Mouse (Mus musculus): ENCODE measurements at regions not wholly inside any gene's neighbourhood (a gene's known extent, or its start where the extent isn't known, plus 50 kb on each side); places are given as distances from the start of the nearest gene placed in this dataset.
"Not testable (repeated sequence)": the region's sequence is repeated elsewhere in the genome, so short reads cannot be mapped to it uniquely, and the experiment has no call there.

DNA sequence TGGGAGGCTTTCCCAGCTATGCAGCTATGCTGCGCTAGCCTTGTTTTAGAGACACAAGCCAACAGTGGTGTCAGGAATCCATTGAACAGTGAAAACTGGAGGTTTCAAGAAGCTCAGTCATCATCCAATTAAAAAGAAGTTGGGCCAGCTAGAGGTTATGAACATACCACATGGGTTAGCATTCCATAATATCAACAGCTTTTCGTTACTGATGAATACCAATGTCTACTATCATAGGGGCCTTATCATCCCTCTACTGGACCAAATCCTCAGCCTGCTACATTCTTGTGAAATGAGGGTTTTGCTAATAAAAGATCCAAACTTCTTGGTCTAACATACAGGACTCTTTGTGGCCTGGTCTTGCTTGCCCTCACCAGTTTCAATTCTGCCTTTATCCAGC, 124.8 kb upstream of the Fam78b start:
- no peak for DNase-seq (ENCODE audit: low spot score)
- 95% methylated on average over 2 of the region's 2 CpGs for WGBS

GRCm38 (mm10) chr1:166883215-166883614, 118.0 kb upstream of the Fam78b start:
- H3K27me3 ChIP-seq (ENCODE audit: low read depth, poor library complexity, severe bottlenecking): no peaks in the 10 kb centered on the region
- H3K4me3 ChIP-seq: no peak overlapping the region
- no peaks in the 10 kb centered on the region for H3K36me3 ChIP-seq
- H3K4me1 ChIP-seq: no peaks in the 10 kb centered on the region
- H3K27ac ChIP-seq (replicated peaks): no peak overlapping the region
- no peak for DNase-seq (ENCODE audit: low spot score)
- 86% methylated on average over 3 of the region's 3 CpGs for WGBS
- H3K9me3 ChIP-seq (replicated peaks): no peaks in the 10 kb centered on the region

More for the DNA sequence above, 124.8 kb upstream of the Fam78b start:
- no peak overlapping the region for H3K27ac ChIP-seq (replicated peaks)
- no peak overlapping the region for H3K4me3 ChIP-seq
- H3K27me3 ChIP-seq (ENCODE audit: low read depth, poor library complexity, severe bottlenecking): no peaks in the 10 kb centered on the region
- no peaks in the 10 kb centered on the region for H3K9me3 ChIP-seq (replicated peaks)
- H3K4me1 ChIP-seq: no peaks in the 10 kb centered on the region
- H3K36me3 ChIP-seq: no peaks in the 10 kb centered on the region

- peaks cover 4% of the 10 kb centered on the region; the same call in 1 of the 2 replicates for H3K4me1 ChIP-seq
- WGBS: 92% methylated on average over 5 of the region's 5 CpGs
- no peaks in the 10 kb centered on the region for H3K36me3 ChIP-seq
Observed at GRCm38 (mm10) chr1:166895945-166896344, 105.3 kb upstream of the Fam78b start.

DNA sequence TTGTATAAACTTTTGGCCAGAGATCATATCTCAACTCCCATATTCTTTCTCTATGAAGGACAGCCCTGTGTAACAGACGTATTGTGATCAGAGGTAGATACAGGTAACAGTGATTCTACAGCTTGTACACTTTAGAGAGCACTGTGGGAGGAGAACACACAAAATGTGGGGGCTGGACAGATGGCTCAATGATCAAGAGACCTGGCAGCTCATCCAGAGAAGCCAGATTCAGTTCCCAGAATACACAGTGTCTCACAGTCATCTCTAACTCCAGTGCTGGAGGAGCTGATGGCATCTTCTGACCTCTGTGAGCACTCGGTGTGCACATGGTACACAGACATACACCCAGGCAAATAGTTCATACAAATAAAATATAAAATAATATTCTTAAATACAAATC, 102.5 kb upstream of the Fam78b start:
- DNase-seq (ENCODE audit: low spot score): no peak
- Histone ChIP-seq H3K27me3 (ENCODE audit: low read depth, poor library complexity, severe bottlenecking) (no peaks in the 10 kb centered on the region), H3K36me3 (no peaks in the 10 kb centered on the region), H3K4me1 (peaks cover 4% of the 10 kb centered on the region; the same call in 1 of the 2 replicates), H3K27ac (replicated peaks) (no peak overlapping the region), H3K9me3 (replicated peaks) (no peaks in the 10 kb centered on the region), H3K4me3 (no peak overlapping the region)
- WGBS: 88% methylated on average over 2 of the region's 2 CpGs

More at GRCm38 (mm10) chr1:166895945-166896344, 105.3 kb upstream of the Fam78b start:
- H3K4me3 ChIP-seq: no peak overlapping the region
- no peak for DNase-seq (ENCODE audit: low spot score)
- H3K9me3 ChIP-seq (replicated peaks): no peaks in the 10 kb centered on the region
- H3K27me3 ChIP-seq (ENCODE audit: low read depth, poor library complexity, severe bottlenecking): no peaks in the 10 kb centered on the region
- H3K27ac ChIP-seq (replicated peaks): no peak overlapping the region

- H3K27me3 ChIP-seq (ENCODE audit: low read depth, poor library complexity, severe bottlenecking): no peaks in the 10 kb centered on the region
- no peak overlapping the region for H3K4me3 ChIP-seq
- no peak for DNase-seq (ENCODE audit: low spot score)
- no peak overlapping the region for H3K27ac ChIP-seq (replicated peaks)
- H3K9me3 ChIP-seq (replicated peaks): no peaks in the 10 kb centered on the region
- H3K36me3 ChIP-seq: no peaks in the 10 kb centered on the region
- peaks cover 4% of the 10 kb centered on the region; the same call in 1 of the 2 replicates for H3K4me1 ChIP-seq
- 85% methylated on average over 6 of the region's 6 CpGs for WGBS
Observed at GRCm38 (mm10) chr1:166899238-166899637, 102.0 kb upstream of the Fam78b start.

GRCm38 (mm10) chr1:166900028-166900427, 101.2 kb upstream of the Fam78b start:
- H3K27me3 ChIP-seq (ENCODE audit: low read depth, poor library complexity, severe bottlenecking): no peaks in the 10 kb centered on the region
- no peaks in the 10 kb centered on the region for H3K9me3 ChIP-seq (replicated peaks)
- no peak for DNase-seq (ENCODE audit: low spot score)
- H3K27ac ChIP-seq (replicated peaks): no peak overlapping the region
- H3K4me3 ChIP-seq: no peak overlapping the region
- H3K4me1 ChIP-seq: peaks cover 4% of the 10 kb centered on the region; the same call in 1 of the 2 replicates
- 95% methylated on average over 4 of the region's 4 CpGs for WGBS
- no peaks in the 10 kb centered on the region for H3K36me3 ChIP-seq

DNA sequence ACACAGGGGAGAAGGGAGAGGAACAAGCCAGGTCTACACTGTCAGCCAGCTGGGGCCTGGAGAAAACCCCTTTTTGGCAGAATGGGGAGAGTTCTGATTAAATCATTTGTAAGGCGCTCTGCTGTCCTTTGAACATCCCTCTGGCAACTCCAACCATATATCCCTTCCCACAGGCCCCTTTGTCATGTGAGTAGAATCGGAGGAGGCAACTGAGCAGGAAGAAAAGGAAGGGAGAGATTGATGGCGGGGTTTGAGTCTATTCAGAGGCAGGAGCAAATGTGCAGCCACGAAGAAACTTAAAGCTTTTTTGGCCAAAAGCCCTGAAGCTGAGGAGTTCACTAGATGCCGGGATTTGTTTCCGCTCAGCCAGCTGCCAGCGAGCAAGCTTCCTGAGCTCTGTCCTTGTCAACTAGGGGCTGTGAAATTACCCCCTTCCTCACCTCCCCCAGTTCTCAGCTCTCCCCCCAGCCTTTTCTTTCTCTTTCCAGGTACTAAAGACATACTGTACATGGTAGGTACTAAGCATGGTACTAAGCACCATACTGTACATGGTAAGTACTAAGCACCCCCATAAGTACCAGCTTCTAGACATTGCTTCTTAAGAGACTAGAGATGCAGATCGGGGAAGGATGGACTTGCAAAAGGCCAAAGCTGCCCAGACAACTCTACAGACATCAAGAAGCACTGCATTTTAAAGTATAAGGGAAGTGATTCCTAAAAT, 100.6 kb upstream of the Fam78b start:
- WGBS: 65% methylated on average over 8 of the region's 8 CpGs
- Histone ChIP-seq H3K4me1 (peaks cover 4% of the 10 kb centered on the region; the same call in 1 of the 2 replicates), H3K4me3 (no peak overlapping the region), H3K9me3 (replicated peaks) (no peaks in the 10 kb centered on the region), H3K27ac (replicated peaks) (no peak overlapping the region), H3K27me3 (ENCODE audit: low read depth, poor library complexity, severe bottlenecking) (no peaks in the 10 kb centered on the region), H3K36me3 (no peaks in the 10 kb centered on the region)
- no peak for DNase-seq (ENCODE audit: low spot score)

- no peaks in the 10 kb centered on the region for H3K9me3 ChIP-seq (replicated peaks)
- 68% methylated on average over 4 of the region's 4 CpGs for WGBS
- no peak for DNase-seq (ENCODE audit: low spot score)
- no peaks in the 10 kb centered on the region for H3K27me3 ChIP-seq (ENCODE audit: low read depth, poor library complexity, severe bottlenecking)
- H3K4me1 ChIP-seq: peaks cover 4% of the 10 kb centered on the region; the same call in 1 of the 2 replicates
- no peaks in the 10 kb centered on the region for H3K36me3 ChIP-seq
- no peak overlapping the region for H3K27ac ChIP-seq (replicated peaks)
- H3K4me3 ChIP-seq: no peak overlapping the region
Observed at GRCm38 (mm10) chr1:166901574-166901973, 99.6 kb upstream of the Fam78b start.

DNA sequence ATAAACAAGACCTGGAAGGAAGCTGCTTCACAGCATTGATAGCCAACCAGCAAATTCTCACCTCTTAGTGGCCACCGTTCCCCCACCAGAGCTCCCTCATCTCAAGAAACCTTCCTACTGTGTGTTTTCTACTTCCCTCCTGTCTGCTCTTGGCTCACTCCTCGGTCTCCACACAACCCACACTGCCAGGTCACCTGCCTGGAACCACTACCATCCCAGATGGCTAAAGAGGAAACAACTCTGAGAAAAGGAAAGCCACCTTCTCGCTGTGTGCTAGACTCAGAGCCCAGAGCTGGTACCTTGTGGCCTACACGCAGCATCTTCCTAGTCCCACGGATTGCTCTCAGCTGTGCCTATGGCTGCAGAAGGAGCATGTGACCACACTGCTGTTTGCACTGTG, 97.8 kb upstream of the Fam78b start:
- peaks cover 4% of the 10 kb centered on the region; the same call in 1 of the 2 replicates for H3K4me1 ChIP-seq
- no peaks in the 10 kb centered on the region for H3K9me3 ChIP-seq (replicated peaks)
- no peak for DNase-seq (ENCODE audit: low spot score)
- 86% methylated on average over 5 of the region's 5 CpGs for WGBS
- no peaks in the 10 kb centered on the region for H3K36me3 ChIP-seq
- H3K27me3 ChIP-seq (ENCODE audit: low read depth, poor library complexity, severe bottlenecking): no peaks in the 10 kb centered on the region
- no peak overlapping the region for H3K27ac ChIP-seq (replicated peaks)
- no peak overlapping the region for H3K4me3 ChIP-seq

- Histone ChIP-seq H3K9me3 (replicated peaks) (no peaks in the 10 kb centered on the region), H3K27ac (replicated peaks) (no peak overlapping the region), H3K4me3 (no peak overlapping the region), H3K36me3 (no peaks in the 10 kb centered on the region), H3K27me3 (ENCODE audit: low read depth, poor library complexity, severe bottlenecking) (no peaks in the 10 kb centered on the region), H3K4me1 (no peaks in the 10 kb centered on the region)
- WGBS: 84% methylated on average over 10 of the region's 10 CpGs
- no peak for DNase-seq (ENCODE audit: low spot score)
Observed at GRCm38 (mm10) chr1:166908231-166908805, 92.9 kb upstream of the Fam78b start.

DNA sequence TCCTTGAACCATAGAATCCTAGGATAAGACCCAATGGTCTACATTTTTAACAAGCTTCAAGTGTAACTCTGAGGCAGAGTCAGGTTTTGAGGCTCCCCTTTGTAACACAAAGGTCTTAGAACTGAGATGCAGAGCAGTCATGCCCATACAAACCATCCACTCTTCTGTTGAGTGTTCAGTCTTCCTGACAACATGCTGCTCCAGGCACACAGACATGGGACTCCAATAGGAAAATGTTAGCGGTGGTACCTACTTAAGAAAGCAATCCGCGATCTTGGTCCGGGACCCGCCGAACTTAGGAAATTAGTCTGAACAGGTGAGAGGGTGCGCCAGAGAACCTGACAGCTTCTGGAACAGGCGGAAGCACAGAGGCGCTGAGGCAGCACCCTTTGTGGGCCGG, 89.0 kb upstream of the Fam78b start:
- not testable (repeated sequence) for H3K4me3 ChIP-seq; DNase-seq (ENCODE audit: low spot score); H3K27ac ChIP-seq (replicated peaks); H3K4me1 ChIP-seq; H3K27me3 ChIP-seq (ENCODE audit: low read depth, poor library complexity, severe bottlenecking); H3K36me3 ChIP-seq; H3K9me3 ChIP-seq (replicated peaks)
- WGBS: 98% methylated on average over 7 of the region's 10 CpGs

DNA sequence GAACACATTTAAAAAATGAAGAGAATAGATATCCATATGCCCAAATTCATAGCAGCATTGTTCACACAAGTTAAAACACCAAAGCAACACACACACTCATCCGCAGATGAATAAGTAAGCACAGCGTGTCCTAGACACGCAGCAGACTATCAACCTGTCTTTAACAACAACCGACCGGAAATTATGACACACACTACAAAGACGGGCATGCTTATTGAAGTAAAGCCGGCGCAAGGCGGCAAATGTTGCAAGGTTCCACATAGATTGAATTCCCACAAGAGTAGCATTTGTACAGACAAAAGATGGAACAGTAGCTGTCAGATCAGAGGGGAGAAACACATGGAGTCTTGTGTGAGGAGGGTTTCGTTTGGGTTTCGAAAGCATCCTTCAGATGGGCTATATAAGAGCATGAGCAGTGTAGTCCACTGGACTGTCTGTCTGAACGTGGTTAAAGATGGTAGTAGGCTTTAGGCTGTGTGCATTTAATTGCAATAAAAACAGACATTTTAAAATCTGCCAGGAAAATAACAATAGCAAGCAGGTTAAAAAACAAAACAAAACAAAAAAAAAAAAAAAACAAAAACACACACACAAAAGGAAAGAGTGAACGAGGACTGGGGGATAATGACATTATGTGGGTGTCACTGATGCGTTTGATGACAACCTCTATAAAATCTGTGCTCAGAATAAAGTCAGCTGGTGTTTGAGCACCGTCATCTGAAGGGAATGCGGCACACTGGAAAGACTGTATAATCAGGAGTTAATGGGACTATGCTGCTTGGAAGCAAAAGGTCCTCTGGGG, 78.1 kb upstream of the Fam78b start:
- 88% methylated on average over 16 of the region's 16 CpGs for WGBS
- Histone ChIP-seq H3K27me3 (ENCODE audit: low read depth, poor library complexity, severe bottlenecking) (no peaks in the 10 kb centered on the region), H3K4me3 (no peak overlapping the region), H3K9me3 (replicated peaks) (no peaks in the 10 kb centered on the region), H3K27ac (replicated peaks) (no peak overlapping the region), H3K36me3 (no peaks in the 10 kb centered on the region), H3K4me1 (peaks cover 12% of the 10 kb centered on the region)
- no peak for DNase-seq (ENCODE audit: low spot score)

DNA sequence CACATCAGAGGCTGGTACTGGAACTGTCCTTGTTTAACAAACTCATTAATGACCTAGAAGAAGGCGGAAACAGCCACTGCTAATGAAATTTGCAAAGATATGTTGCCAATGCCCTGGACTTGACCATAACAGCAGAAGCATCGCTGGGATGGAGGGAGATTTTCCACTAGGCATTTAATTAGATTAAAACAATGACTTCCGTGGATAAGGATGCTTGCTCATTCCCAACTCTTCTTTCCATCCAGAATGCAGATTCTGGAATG, 77.6 kb upstream of the Fam78b start:
- H3K4me3 ChIP-seq: no peak overlapping the region
- no peaks in the 10 kb centered on the region for H3K27me3 ChIP-seq (ENCODE audit: low read depth, poor library complexity, severe bottlenecking)
- H3K36me3 ChIP-seq: no peaks in the 10 kb centered on the region
- H3K27ac ChIP-seq (replicated peaks): no peak overlapping the region
- no peaks in the 10 kb centered on the region for H3K9me3 ChIP-seq (replicated peaks)
- WGBS: 81% methylated on average over 3 of the region's 3 CpGs
- peaks cover 12% of the 10 kb centered on the region for H3K4me1 ChIP-seq
- DNase-seq (ENCODE audit: low spot score): no peak

Data from midbrain, embryonic 10.5 days (tissue).